Mouse (Mus musculus): Measurements from ENCODE around the gene Ryk.

DNA sequence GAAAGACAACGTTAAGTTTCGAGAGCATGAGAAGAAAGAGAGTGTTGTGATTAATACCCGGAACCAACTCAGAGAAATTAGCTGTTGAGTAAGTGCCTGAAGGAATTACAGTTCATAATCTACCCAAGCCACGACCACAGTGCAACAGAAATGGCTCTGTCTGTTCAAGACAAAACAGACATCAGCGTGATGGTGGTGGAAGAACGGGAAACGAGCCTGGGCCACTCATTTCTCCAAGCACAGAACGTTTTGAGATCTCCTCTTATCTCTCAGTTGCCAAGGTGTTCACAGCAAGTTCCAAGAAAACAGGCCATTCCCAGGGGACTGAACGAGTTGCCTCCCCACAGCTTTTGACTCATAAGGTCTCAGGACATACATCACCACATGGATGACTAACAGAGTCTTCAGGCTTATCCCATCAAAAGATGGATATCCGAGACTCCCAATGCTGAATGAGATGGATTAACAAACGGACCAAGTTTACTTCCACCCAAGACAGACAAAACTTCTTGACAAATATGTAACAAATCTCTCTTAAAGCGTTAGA lies 111.8 kb downstream of the Ryk start:
- TF ChIP-seq CTCF (conservative IDR thresholded peaks at IDR 0.05; ENCODE audit: insufficient read depth, insufficient read length, low read depth, low read length) (no peak), POLR2A (IDR thresholded peaks at IDR 0.05; ENCODE audit: low read depth, low read length) (no peak)
